Mouse (Mus musculus): ENCODE data around the gene Ctcfl. TPM values are rescaled to one million over a fixed set of nuclear protein-coding genes. Genes with fewer than 3 reads are reported as not detected.
"Not testable (repeated sequence)": the region's sequence is repeated elsewhere in the genome, so short reads cannot be mapped to it uniquely, and the experiment has no call there.

Ctcfl gene
- polyA plus RNA-seq, 1 experiment, result not detected

GRCm38 (mm10) chr2:173145808-173146207 is 26.5 kb upstream of the Ctcfl start:
- no peak for DNase-seq (ENCODE audit: extremely low spot score in 1 of 2, low spot score in 1 of 2)

GRCm38 (mm10) chr2:173143611-173144010 is 24.3 kb upstream of the Ctcfl start:
- peak in 1 of 2 experiments; percentile 15 for DNase-seq (ENCODE audit: extremely low spot score in 1 of 2, low spot score in 1 of 2)

GRCm38 (mm10) chr2:173138323-173139239 is 19.3 kb upstream of the Ctcfl start:
- peak in 1 of 2 experiments; percentile 47 for DNase-seq (ENCODE audit: extremely low spot score in 1 of 2, low spot score in 1 of 2)

- no peak for DNase-seq (ENCODE audit: extremely low spot score in 1 of 2, low spot score in 1 of 2)
These were observed 15.4 kb upstream of the Ctcfl start for GRCm38 (mm10) chr2:173134695-173135094.

- DNase-seq (ENCODE audit: extremely low spot score in 1 of 2, low spot score in 1 of 2), result no peak
These were observed 13.5 kb upstream of the Ctcfl start for GRCm38 (mm10) chr2:173132794-173133300.

GRCm38 (mm10) chr2:173132262-173132661 is 12.9 kb upstream of the Ctcfl start:
- DNase-seq (ENCODE audit: extremely low spot score in 1 of 2, low spot score in 1 of 2), result no peak

GRCm38 (mm10) chr2:173129111-173129510 is 9.8 kb upstream of the Ctcfl start:
- DNase-seq (ENCODE audit: extremely low spot score in 1 of 2, low spot score in 1 of 2), result no peak

- no peak for DNase-seq (ENCODE audit: extremely low spot score in 1 of 2, low spot score in 1 of 2)
These were observed 7.1 kb upstream of the Ctcfl start for GRCm38 (mm10) chr2:173126386-173126785.

- no peak for DNase-seq (ENCODE audit: extremely low spot score in 1 of 2, low spot score in 1 of 2)
These were observed 4.9 kb upstream of the Ctcfl start for GRCm38 (mm10) chr2:173124022-173124735.

- not testable (repeated sequence) for DNase-seq (ENCODE audit: extremely low spot score in 1 of 2, low spot score in 1 of 2)
These were observed 792 bp upstream of the Ctcfl start for GRCm38 (mm10) chr2:173120117-173120516.

- DNase-seq (ENCODE audit: extremely low spot score in 1 of 2, low spot score in 1 of 2), result not testable (repeated sequence)
These were observed 5.5 kb downstream of the Ctcfl start for GRCm38 (mm10) chr2:173113796-173114195.

- no peak for DNase-seq (ENCODE audit: extremely low spot score in 1 of 2, low spot score in 1 of 2)
These were observed 8.8 kb downstream of the Ctcfl start for GRCm38 (mm10) chr2:173110571-173110970.

- DNase-seq (ENCODE audit: extremely low spot score in 1 of 2, low spot score in 1 of 2), result no peak
These were observed 9.8 kb downstream of the Ctcfl start for GRCm38 (mm10) chr2:173109510-173109909.

- no peak for DNase-seq (ENCODE audit: extremely low spot score in 1 of 2, low spot score in 1 of 2)
These were observed 10.7 kb downstream of the Ctcfl start for GRCm38 (mm10) chr2:173108509-173109190.

GRCm38 (mm10) chr2:173106889-173107785 is 12.2 kb downstream of the Ctcfl start:
- DNase-seq (ENCODE audit: extremely low spot score in 1 of 2, low spot score in 1 of 2), result peak; percentile 37 to 89

GRCm38 (mm10) chr2:173106409-173106808 is 12.9 kb downstream of the Ctcfl start:
- DNase-seq (ENCODE audit: extremely low spot score in 1 of 2, low spot score in 1 of 2), result no peak

- peak in 1 of 2 experiments; percentile 4 for DNase-seq (ENCODE audit: extremely low spot score in 1 of 2, low spot score in 1 of 2)
These were observed 22.0 kb downstream of the Ctcfl start for GRCm38 (mm10) chr2:173097337-173097736.

- DNase-seq (ENCODE audit: extremely low spot score in 1 of 2, low spot score in 1 of 2), result peak; percentile 70 to 93
These were observed 29.9 kb downstream of the Ctcfl start for GRCm38 (mm10) chr2:173089437-173089836.

- no peak for DNase-seq (ENCODE audit: extremely low spot score in 1 of 2, low spot score in 1 of 2)
These were observed 31.9 kb downstream of the Ctcfl start for GRCm38 (mm10) chr2:173087405-173087804.

GRCm38 (mm10) chr2:173085763-173086162 is 33.6 kb downstream of the Ctcfl start:
- no peak for DNase-seq (ENCODE audit: extremely low spot score in 1 of 2, low spot score in 1 of 2)
